Mouse (Mus musculus) macrophage (primary cell): ENCODE results near the gene BC052040. TPM values are rescaled to one million over a fixed set of nuclear protein-coding genes. Genes with fewer than 3 reads are reported as not detected.
A peak's percentile ranks its signal among the peaks of the same experiment; 100 is the strongest.

ENCODE experiments used
- H3K27ac ChIP-seq: fragments of 350-480 bp; formaldehyde crosslinking; 2 replicates; pipeline ENCODE4 v1.9.0; 2021
- H3K36me3 ChIP-seq: fragments of 350-480 bp; formaldehyde crosslinking; 2 replicates; pipeline ENCODE4 v1.9.0; 2021; ENCODE audit errors: inconsistent target
- H3K4me3 ChIP-seq: fragments of 350-480 bp; formaldehyde crosslinking; 2 replicates; pipeline ENCODE4 v1.9.0; 2021; ENCODE audit errors: inconsistent target
- H3K79me2 ChIP-seq: fragments of 350-480 bp; formaldehyde crosslinking; 2 replicates; pipeline ENCODE4 v1.9.0; 2021; ENCODE audit errors: inconsistent target
- WGBS: methylation state at CpG from one replicate; pipeline ENCODE4 v1.1.7; 2026; ENCODE audit warnings: inconsistent platforms; ENCODE audit not compliant: missing documents; 5-methylcytosine and 5-hydroxymethylcytosine counted together
- polyA plus RNA-seq: library from polyadenylated mRNA; stranded (reverse); fragments of 250-400 nt; gene quantifications from 3 replicates; pipeline ENCODE4 v1.2.4, GENCODE M21; 2018; ENCODE audit warnings: inconsistent platforms

The BC052040 gene
- polyA plus RNA-seq, 1 experiment from 2014 or later = 6.8 TPM

GRCm38 (mm10) chr2:115737966-115738365 lies 156.4 kb downstream of the BC052040 start:
- Histone ChIP-seq H3K36me3 (no peaks in the 10 kb centered on the region), H3K4me3 (no peak overlapping the region), H3K79me2 (no peaks in the 10 kb centered on the region), H3K27ac (no peak overlapping the region)
- WGBS = 100% methylated on average over 2 of the region's 2 CpGs

- Histone ChIP-seq H3K27ac (no peak overlapping the region), H3K79me2 (no peaks in the 10 kb centered on the region), H3K4me3 (no peak overlapping the region), H3K36me3 (no peaks in the 10 kb centered on the region)
- WGBS = 91% methylated on average over 7 of the region's 7 CpGs
Measured at GRCm38 (mm10) chr2:115742061-115742460, 160.5 kb downstream of the BC052040 start.

GRCm38 (mm10) chr2:115747639-115748038 lies 166.1 kb downstream of the BC052040 start:
- Histone ChIP-seq H3K27ac (no peak overlapping the region), H3K36me3 (no peaks in the 10 kb centered on the region), H3K4me3 (no peak overlapping the region), H3K79me2 (no peaks in the 10 kb centered on the region)
- 83% methylated on average over 3 of the region's 3 CpGs for WGBS

GRCm38 (mm10) chr2:115751177-115751576 lies 169.7 kb downstream of the BC052040 start:
- no peaks in the 10 kb centered on the region for H3K79me2 ChIP-seq
- no peak overlapping the region for H3K27ac ChIP-seq
- 94% methylated on average over 7 of the region's 7 CpGs for WGBS
- H3K4me3 ChIP-seq = no peak overlapping the region
- no peaks in the 10 kb centered on the region for H3K36me3 ChIP-seq

GRCm38 (mm10) chr2:115757685-115758084 lies 176.2 kb downstream of the BC052040 start:
- WGBS = 96% methylated on average over 6 of the region's 6 CpGs
- Histone ChIP-seq H3K36me3 (no peaks in the 10 kb centered on the region), H3K4me3 (no peak overlapping the region), H3K27ac (no peak overlapping the region), H3K79me2 (no peaks in the 10 kb centered on the region)

GRCm38 (mm10) chr2:115758542-115758941 lies 177.0 kb downstream of the BC052040 start:
- Histone ChIP-seq H3K27ac (no peak overlapping the region), H3K79me2 (no peaks in the 10 kb centered on the region), H3K36me3 (no peaks in the 10 kb centered on the region), H3K4me3 (no peak overlapping the region)
- 98% methylated on average over 5 of the region's 6 CpGs for WGBS

GRCm38 (mm10) chr2:115764595-115765305 lies 183.2 kb downstream of the BC052040 start:
- H3K4me3 ChIP-seq = no peak overlapping the region
- 34% methylated on average over 8 of the region's 8 CpGs for WGBS

GRCm38 (mm10) chr2:115769597-115770305 lies 188.2 kb downstream of the BC052040 start:
- Histone ChIP-seq H3K4me3 (no peak overlapping the region), H3K79me2 (no peaks in the 10 kb centered on the region), H3K27ac (no peak overlapping the region), H3K36me3 (no peaks in the 10 kb centered on the region)
- 94% methylated on average over 10 of the region's 10 CpGs for WGBS

More at GRCm38 (mm10) chr2:115764595-115765305, 183.2 kb downstream of the BC052040 start:
- Histone ChIP-seq H3K27ac (peak overlapping the region; percentile 10; the same call in 1 of the 2 replicates), H3K79me2 (no peaks in the 10 kb centered on the region), H3K36me3 (no peaks in the 10 kb centered on the region)

GRCm38 (mm10) chr2:115772709-115773108 lies 191.2 kb downstream of the BC052040 start:
- no peak overlapping the region for H3K27ac ChIP-seq
- no peaks in the 10 kb centered on the region for H3K36me3 ChIP-seq
- WGBS = 88% methylated on average over 1 of the region's 1 CpGs
- no peaks in the 10 kb centered on the region for H3K79me2 ChIP-seq
- no peak overlapping the region for H3K4me3 ChIP-seq

GRCm38 (mm10) chr2:115774153-115774908 lies 192.8 kb downstream of the BC052040 start:
- H3K27ac ChIP-seq = no peak overlapping the region
- no peak overlapping the region for H3K4me3 ChIP-seq
- H3K36me3 ChIP-seq = no peaks in the 10 kb centered on the region
- no peaks in the 10 kb centered on the region for H3K79me2 ChIP-seq
- 56% methylated on average over 5 of the region's 5 CpGs for WGBS

- no peaks in the 10 kb centered on the region for H3K36me3 ChIP-seq
- H3K79me2 ChIP-seq = no peaks in the 10 kb centered on the region
- no peak overlapping the region for H3K27ac ChIP-seq
- no peak overlapping the region for H3K4me3 ChIP-seq
- 57% methylated on average over 8 of the region's 8 CpGs for WGBS
Measured at GRCm38 (mm10) chr2:115775488-115776217, 194.1 kb downstream of the BC052040 start.

GRCm38 (mm10) chr2:115776924-115777860 lies 195.7 kb downstream of the BC052040 start:
- no peak overlapping the region for H3K4me3 ChIP-seq
- WGBS = 70% methylated on average over 15 of the region's 17 CpGs
- H3K27ac ChIP-seq = no peak overlapping the region
- H3K36me3 ChIP-seq = no peaks in the 10 kb centered on the region
- H3K79me2 ChIP-seq = no peaks in the 10 kb centered on the region

GRCm38 (mm10) chr2:115780546-115781011 lies 199.1 kb downstream of the BC052040 start:
- Histone ChIP-seq H3K79me2 (no peaks in the 10 kb centered on the region), H3K36me3 (no peaks in the 10 kb centered on the region), H3K27ac (no peak overlapping the region), H3K4me3 (no peak overlapping the region)
- 93% methylated on average over 5 of the region's 5 CpGs for WGBS
